Mouse (Mus musculus) embryonic facial prominence, embryonic 13.5 days (tissue): ENCODE data around the gene Lrch4. TPM values are rescaled to one million over a fixed set of nuclear protein-coding genes. Genes with fewer than 3 reads are reported as not detected.
A peak's percentile ranks its signal among the peaks of the same experiment; 100 is the strongest.

Experiments
- ATAC-seq: fragments of 200-750 bp; cut with Nextera tagmentation; 2 replicates; pipeline ENCODE4 v1.8.0; 2017; ENCODE audit warnings: low read depth; ENCODE audit not compliant: insufficient number of reproducible peaks, insufficient read depth, low FRiP score, low TSS enrichment
- H3K27ac ChIP-seq: fragments of 300-500 bp; sonication (generic); 2 replicates; pipeline ENCODE4 v1.5.1; 2015; ENCODE audit warnings: moderate library complexity, mild to moderate bottlenecking, inconsistent platforms
- H3K27me3 ChIP-seq: fragments of 300-500 bp; sonication (generic); 2 replicates; pipeline ENCODE4 v1.6.1; 2015; ENCODE audit warnings: mild to moderate bottlenecking, inconsistent platforms
- H3K36me3 ChIP-seq: fragments of 300-500 bp; sonication (generic); 2 replicates; pipeline ENCODE4 v1.6.1; 2015; ENCODE audit warnings: mild to moderate bottlenecking, inconsistent platforms
- H3K4me1 ChIP-seq: fragments of 300-500 bp; sonication (generic); 2 replicates; pipeline ENCODE4 v1.6.1; 2015; ENCODE audit warnings: inconsistent platforms
- H3K4me2 ChIP-seq: fragments of 300-500 bp; sonication (generic); 2 replicates; pipeline ENCODE4 v1.6.1; 2015; ENCODE audit warnings: moderate library complexity, mild to moderate bottlenecking, inconsistent platforms
- H3K4me3 ChIP-seq: fragments of 300-500 bp; sonication (generic); 2 replicates; pipeline ENCODE4 v1.5.1; 2015; ENCODE audit warnings: mild to moderate bottlenecking, inconsistent platforms
- H3K9ac ChIP-seq: fragments of 300-500 bp; sonication (generic); 2 replicates; pipeline ENCODE4 v1.6.1; 2015; ENCODE audit warnings: mild to moderate bottlenecking, inconsistent platforms
- H3K9me3 ChIP-seq: fragments of 300-500 bp; sonication (generic); 2 replicates; pipeline ENCODE4 v1.6.1; 2016; ENCODE audit warnings: inconsistent platforms
- WGBS: fragments of 180-500 bp; shearing (Covaris S2); methylation state at CpG from one replicate; pipeline ENCODE4 v1.1.7; 2015; ENCODE audit warnings: mixed read lengths; 5-methylcytosine and 5-hydroxymethylcytosine counted together
- polyA plus RNA-seq: library from polyadenylated mRNA; unstranded; fragments of >200 nt; fragmentation: Nextera tagmentation; extraction: Ambion mirVana; gene quantifications from 2 replicates; pipeline ENCODE4 v1.2.1, GENCODE M21; 2015

Gene Lrch4
- 31.5 and 33.9 TPM in 2 replicates for polyA plus RNA-seq

DNA sequence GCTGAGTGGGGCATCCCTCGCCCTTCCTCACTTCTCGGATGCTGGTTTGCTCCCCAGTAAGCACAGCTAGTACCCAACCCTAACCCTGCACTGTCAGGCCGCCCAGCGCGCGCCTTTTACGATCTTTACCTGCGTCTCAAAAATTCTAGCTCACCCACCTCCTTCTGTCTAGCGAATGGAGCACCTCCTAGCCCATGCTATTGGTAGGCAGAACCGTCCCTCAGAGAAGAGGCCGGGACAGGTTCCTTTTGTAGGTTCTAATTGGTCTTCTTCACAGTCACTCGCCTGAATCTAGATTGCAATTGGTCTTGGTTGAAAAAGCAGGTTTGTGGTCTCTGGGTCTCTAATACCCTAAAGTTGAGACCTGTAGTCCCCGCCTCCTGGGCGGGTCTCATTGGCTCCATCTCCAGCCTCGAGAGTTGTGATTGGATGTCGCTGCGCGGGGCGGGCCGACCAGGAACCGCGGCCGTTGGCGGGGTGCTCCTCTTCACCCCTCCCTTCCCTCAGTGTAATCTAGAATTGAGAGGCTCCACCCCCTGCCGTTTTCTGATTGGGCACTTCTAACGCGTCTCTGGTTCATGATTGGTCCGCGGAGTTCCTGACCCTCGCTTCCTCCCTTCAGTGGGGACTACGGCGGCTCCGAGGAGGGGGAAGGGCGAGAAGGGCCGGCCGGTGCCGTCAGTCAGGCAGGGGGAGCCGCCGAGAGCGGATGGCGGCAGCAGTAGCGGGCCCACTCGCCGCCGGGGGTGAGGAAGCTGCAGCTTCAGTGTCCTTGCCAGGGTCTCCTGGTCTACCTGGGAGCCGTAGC lies at the start of gene Lrch4, which contains the start of the genes Fbxo24 and Gm20605:
Gene Lrch4 (plus strand): TSS at position 624 of the 808 bp plus-strand sequence.
Gene Fbxo24 (minus strand): TSS at position 505 of the 808 bp plus-strand sequence.
Gene Gm20605 (plus strand): TSS at position 678 of the 808 bp plus-strand sequence.
- H3K27ac ChIP-seq, result peak within 1 kb of the TSS; percentile 90
- H3K9me3 ChIP-seq, result no peaks in the 10 kb centered on the region
- peak; percentile 97 for ATAC-seq
- peaks cover 10% of the 10 kb centered on the region for H3K36me3 ChIP-seq
- peak within 1 kb of the TSS; percentile 94 for H3K4me3 ChIP-seq
- WGBS, result under 1% methylated on average over 46 of the region's 46 CpGs
- H3K4me2 ChIP-seq, result peak within 1 kb of the TSS; percentile 89
- H3K4me1 ChIP-seq, result peaks cover 47% of the 10 kb centered on the region
- H3K9ac ChIP-seq, result peak within 1 kb of the TSS; percentile 90
- no peaks in the 10 kb centered on the region for H3K27me3 ChIP-seq

DNA sequence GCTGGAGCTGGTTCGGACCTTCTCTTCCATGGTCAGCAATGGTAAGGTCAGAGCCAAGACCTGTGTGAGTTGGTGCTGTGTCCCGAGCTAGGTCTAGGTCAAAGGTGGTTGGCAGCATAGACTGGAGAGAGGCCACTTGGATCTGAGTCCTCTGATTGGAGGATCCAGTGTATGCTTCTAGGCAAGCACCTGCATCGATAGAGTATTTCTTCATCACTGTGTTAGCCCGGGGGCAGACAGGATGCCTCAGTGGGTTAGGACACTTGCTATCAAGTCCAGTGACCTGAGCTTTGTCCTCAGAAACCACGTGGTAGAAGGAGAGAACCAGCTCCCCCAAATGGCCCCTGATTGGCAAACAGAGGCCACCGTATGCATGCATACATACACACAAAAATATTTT lies 48.7 kb upstream of the Lrch4 start:
- 80% methylated on average over 6 of the region's 6 CpGs for WGBS
- H3K36me3 ChIP-seq, result no peaks in the 10 kb centered on the region
- no peak for ATAC-seq
- H3K4me2 ChIP-seq, result no peak overlapping the region
- peaks cover 9% of the 10 kb centered on the region for H3K27me3 ChIP-seq
- H3K4me1 ChIP-seq, result peaks cover 16% of the 10 kb centered on the region
- H3K9ac ChIP-seq, result no peak overlapping the region
- H3K27ac ChIP-seq, result no peak overlapping the region
- H3K4me3 ChIP-seq, result no peak overlapping the region
- H3K9me3 ChIP-seq, result no peaks in the 10 kb centered on the region

DNA sequence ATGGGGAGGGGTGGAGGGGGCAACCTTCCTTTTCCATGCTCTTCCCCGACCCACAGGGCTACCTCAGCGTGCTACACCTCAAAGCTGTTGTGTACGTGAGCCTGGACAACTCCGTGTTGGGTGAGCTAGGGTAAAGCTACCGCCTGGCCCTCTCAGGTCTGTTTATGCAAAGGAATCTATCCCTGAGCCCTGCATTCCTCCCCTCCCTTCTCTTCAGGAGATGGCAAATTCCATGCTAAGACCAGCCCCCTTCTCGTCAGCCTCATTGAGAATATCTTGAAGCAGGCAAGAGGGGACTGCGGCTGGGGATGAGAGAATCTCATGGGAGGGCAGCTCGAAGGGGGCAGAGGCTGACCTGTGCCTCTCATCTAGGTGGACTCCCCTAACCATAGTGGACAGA lies 46.2 kb upstream of the Lrch4 start:
- Histone ChIP-seq H3K9me3 (peaks cover 1% of the 10 kb centered on the region; the same call in 1 of the 2 replicates), H3K4me1 (peaks cover 16% of the 10 kb centered on the region), H3K36me3 (no peaks in the 10 kb centered on the region), H3K27me3 (peaks cover 9% of the 10 kb centered on the region), H3K4me2 (peak overlapping the region; percentile 67), H3K27ac (no peak overlapping the region), H3K4me3 (peak overlapping the region; percentile 44), H3K9ac (peak overlapping the region; percentile 62)
- no peak for ATAC-seq
- 31% methylated on average over 8 of the region's 8 CpGs for WGBS

DNA sequence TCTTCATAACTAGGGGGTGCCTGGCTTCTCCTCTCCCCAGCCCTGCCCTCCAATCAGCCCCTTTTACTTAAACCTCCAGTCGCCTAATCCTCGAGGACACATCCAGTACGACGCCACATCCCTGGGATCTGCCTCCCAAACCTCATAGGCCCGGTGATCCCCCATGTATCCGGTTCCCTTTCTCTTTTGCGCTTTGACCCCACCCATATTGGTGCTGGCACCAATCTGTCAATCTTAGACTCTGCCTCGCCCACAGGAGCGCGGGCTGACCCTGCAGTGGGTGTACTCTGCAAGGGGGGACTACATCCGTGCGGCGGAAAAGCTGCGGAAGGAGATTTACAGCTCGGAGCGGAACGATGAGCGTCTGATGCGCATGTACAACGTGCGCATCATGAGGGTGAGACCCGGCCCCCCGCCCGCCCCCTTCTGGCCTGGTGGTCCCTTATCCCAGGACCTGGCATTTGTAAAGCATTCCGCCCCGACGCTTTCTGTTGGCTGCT lies 45.2 kb upstream of the Lrch4 start:
- Histone ChIP-seq H3K4me3 (peak overlapping the region; percentile 44), H3K36me3 (no peaks in the 10 kb centered on the region), H3K9me3 (peaks cover 2% of the 10 kb centered on the region; the same call in 1 of the 2 replicates), H3K9ac (peak overlapping the region; percentile 62), H3K4me1 (peaks cover 16% of the 10 kb centered on the region), H3K27me3 (peaks cover 9% of the 10 kb centered on the region), H3K4me2 (peak overlapping the region; percentile 67), H3K27ac (peak overlapping the region; percentile 66)
- no peak for ATAC-seq
- 14% methylated on average over 27 of the region's 27 CpGs for WGBS

DNA sequence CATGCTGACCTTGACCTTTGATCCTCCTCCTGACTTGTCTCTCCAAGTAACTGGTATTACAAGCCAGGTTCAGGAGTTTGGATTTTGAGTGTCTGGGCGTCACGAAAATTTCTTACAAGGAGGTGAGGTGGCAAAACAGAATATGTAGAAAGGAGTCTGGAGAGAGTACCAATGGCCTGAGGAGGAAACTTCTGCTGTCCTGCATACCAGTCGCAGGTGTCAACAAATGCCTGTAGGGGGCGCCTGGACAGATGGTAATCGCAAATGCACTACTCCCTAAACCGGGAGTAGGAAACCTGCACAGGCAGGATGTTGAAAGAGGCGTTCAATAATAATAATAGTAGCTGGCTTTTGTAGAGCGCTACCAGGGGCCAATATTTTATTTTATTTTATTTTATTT lies 43.9 kb upstream of the Lrch4 start:
- ATAC-seq, result no peak
- Histone ChIP-seq H3K36me3 (no peaks in the 10 kb centered on the region), H3K4me2 (no peak overlapping the region), H3K9me3 (peaks cover 2% of the 10 kb centered on the region; the same call in 1 of the 2 replicates), H3K4me1 (peaks cover 16% of the 10 kb centered on the region), H3K4me3 (no peak overlapping the region), H3K27me3 (peaks cover 9% of the 10 kb centered on the region), H3K27ac (no peak overlapping the region), H3K9ac (no peak overlapping the region)
- 32% methylated on average over 8 of the region's 8 CpGs for WGBS

DNA sequence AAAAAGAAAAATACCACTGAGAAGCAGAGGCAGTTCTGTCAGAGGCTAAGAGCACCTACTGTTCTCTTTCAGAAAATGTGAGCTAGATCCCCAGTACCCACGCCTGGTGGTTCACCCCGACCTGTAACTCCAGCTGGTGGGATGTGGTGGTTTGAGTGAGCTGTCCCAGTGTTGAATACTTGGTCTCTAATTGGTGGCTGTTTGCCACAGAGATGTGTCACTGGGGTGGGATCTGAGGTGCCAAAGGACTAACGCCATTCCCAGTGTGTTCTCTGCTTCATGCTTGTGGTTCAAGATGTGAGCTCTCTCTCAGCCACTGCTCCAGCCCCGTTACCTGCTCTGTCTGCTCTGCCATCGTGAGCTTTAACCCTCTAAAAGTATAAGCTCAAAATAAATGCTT lies 38.4 kb upstream of the Lrch4 start:
- ATAC-seq, result no peak
- WGBS, result 76% methylated on average over 5 of the region's 5 CpGs
- Histone ChIP-seq H3K9ac (no peak overlapping the region), H3K27ac (no peak overlapping the region), H3K36me3 (no peaks in the 10 kb centered on the region), H3K9me3 (peaks cover 2% of the 10 kb centered on the region; the same call in 1 of the 2 replicates), H3K4me1 (no peaks in the 10 kb centered on the region), H3K4me2 (no peak overlapping the region), H3K4me3 (no peak overlapping the region), H3K27me3 (no peaks in the 10 kb centered on the region)

DNA sequence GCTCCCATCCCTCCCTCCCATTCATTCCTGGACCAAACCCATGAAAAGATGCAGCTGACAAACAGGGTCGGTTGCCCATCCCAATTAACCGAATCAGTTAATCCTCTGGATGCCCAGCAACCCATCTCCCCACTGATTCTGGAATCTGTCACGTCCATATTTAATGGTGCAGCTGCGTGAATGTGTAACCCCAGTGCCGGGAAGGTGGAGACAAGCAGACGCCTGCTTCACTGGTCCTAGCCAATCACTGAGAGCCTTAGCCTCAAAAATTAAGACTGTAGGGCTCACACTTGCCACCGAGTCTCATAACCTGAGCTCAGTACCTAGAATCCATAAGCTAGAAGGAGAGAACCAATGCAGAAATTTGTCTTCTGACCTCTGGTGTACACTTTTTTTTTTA lies 33.0 kb upstream of the Lrch4 start:
- Histone ChIP-seq H3K4me3 (no peak overlapping the region), H3K4me2 (no peak overlapping the region), H3K9ac (no peak overlapping the region), H3K27ac (no peak overlapping the region), H3K36me3 (peaks cover 17% of the 10 kb centered on the region), H3K9me3 (no peaks in the 10 kb centered on the region), H3K4me1 (peaks cover 15% of the 10 kb centered on the region), H3K27me3 (no peaks in the 10 kb centered on the region)
- WGBS, result 81% methylated on average over 7 of the region's 7 CpGs
- no peak for ATAC-seq

DNA sequence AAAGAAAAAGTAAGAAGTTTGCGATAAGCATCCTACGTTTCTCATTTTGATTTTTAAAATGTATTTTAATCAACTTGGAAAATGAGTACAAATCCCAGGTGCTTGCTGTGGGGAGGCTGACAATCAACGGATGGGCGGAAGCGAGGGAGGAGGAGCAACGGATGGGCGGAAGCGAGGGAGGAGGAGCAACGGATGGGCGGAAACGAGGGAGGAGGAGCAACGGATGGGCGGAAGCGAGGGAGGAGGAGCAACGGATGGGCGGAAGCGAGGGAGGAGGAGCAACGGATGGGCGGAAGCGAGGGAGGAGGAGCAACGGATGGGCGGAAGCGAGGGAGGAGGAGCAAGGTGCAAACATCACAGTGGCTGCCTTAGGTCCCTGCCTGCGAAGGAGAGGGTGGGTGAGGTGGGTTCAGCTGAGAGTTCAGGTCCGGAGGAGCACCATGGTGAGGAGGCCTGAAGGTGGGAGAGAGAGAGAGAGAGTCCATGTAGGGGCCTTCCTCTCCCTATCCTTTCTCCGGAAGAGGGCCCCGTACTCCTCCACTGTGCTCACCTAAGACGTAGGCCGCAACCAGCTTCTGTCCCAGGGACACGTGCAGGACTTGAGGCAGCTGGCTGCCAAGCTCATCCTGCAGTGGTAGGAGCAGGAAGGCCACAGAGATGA lies 32.2 kb upstream of the Lrch4 start:
- peak overlapping the region; percentile 36 for H3K4me2 ChIP-seq
- no peak overlapping the region for H3K9ac ChIP-seq
- ATAC-seq, result no peak
- H3K4me1 ChIP-seq, result peaks cover 15% of the 10 kb centered on the region
- H3K36me3 ChIP-seq, result peaks cover 17% of the 10 kb centered on the region
- H3K9me3 ChIP-seq, result no peaks in the 10 kb centered on the region
- no peaks in the 10 kb centered on the region for H3K27me3 ChIP-seq
- peak overlapping the region; percentile 16; the same call in 1 of the 2 replicates for H3K4me3 ChIP-seq
- 35% methylated on average over 25 of the region's 30 CpGs for WGBS
- H3K27ac ChIP-seq, result no peak overlapping the region

DNA sequence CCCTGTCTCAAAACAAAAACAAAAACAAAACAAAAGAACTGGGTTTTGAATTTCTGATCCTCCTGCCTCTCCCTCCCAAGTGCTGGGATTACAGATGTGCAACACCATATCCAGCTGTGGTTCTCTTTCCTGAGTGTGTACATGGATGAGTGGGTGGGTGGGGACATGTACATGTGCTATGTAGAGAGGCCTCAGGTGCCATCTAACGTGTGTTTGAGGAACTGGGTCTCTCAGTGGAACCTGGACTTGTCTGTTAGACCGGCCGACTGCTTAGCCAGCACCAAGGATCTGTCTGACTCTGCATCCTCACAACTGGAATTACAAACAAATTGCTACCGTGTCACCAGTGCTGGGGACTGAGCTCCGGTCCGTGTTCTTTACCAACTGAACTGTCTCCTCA lies 31.3 kb upstream of the Lrch4 start:
- Histone ChIP-seq H3K36me3 (peaks cover 17% of the 10 kb centered on the region), H3K4me2 (no peak overlapping the region), H3K9me3 (no peaks in the 10 kb centered on the region), H3K4me1 (peaks cover 20% of the 10 kb centered on the region), H3K27me3 (no peaks in the 10 kb centered on the region), H3K4me3 (no peak overlapping the region), H3K9ac (no peak overlapping the region), H3K27ac (no peak overlapping the region)
- no peak for ATAC-seq
- WGBS, result 95% methylated on average over 6 of the region's 6 CpGs

DNA sequence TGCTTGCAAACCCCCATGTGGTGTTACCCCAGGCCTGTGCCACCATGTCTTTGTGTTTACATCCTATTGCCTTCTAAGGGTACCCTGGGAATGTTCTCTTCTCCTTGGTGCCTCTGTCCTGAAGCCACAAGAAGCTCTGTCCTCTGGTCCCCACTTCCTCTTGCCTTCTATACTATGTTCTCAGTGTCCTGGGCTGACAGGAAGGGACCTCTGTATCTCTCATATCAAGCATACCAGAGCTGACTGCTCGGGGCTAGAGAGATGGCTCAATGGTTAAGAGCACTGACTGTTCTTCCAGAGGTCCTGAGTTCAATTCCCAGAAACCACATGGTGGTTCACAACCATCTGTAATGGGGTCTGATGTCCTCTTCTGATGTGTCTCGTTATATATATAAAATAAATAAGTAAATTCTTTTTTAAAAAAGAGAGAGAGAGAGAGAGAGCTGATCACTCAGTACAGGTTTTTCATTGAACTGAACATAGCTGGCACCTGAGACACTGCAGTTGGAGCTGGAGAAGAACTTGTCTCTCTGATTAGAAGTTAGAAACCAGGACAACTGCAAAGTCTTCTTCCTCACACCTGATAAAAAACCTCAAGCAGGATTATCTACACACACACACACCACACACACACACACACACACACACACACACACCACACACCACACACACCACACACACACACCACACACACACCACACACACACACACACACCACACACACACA lies 30.7 kb upstream of the Lrch4 start:
- no peak for ATAC-seq
- H3K36me3 ChIP-seq, result peaks cover 17% of the 10 kb centered on the region
- 85% methylated on average over 2 of the region's 2 CpGs for WGBS

DNA sequence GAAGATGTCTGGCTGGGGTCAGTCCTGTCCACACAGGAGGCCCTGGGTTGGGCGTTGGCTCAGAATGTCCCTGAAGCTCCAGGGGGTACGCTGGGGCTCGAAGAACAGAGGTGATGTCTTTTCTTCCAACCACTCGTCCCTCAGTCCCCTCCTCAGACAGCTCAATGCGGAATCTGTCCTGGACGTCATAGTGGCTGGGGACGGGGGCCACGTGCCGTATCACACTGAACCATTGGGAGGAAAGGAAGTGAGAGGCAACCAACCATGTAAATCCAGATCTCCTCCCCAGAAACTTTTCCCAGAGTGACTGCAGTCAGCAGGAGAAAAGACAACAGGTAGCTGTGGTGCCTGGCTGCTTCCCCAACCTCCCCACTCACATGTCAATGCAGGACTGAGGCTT lies 29.3 kb upstream of the Lrch4 start:
- Histone ChIP-seq H3K4me2 (peak overlapping the region; percentile 97), H3K9ac (peak overlapping the region; percentile 88), H3K36me3 (peaks cover 25% of the 10 kb centered on the region), H3K9me3 (no peaks in the 10 kb centered on the region), H3K27me3 (no peaks in the 10 kb centered on the region), H3K27ac (0 out of 2 replicates have a peak overlapping the region, but pooled peaks have one; percentile 86), H3K4me3 (peak overlapping the region; percentile 75), H3K4me1 (peaks cover 33% of the 10 kb centered on the region)
- WGBS, result 48% methylated on average over 9 of the region's 9 CpGs
- ATAC-seq, result no peak

More for the DNA sequence above, 30.7 kb upstream of the Lrch4 start:
- H3K27ac ChIP-seq, result no peak overlapping the region
- H3K4me2 ChIP-seq, result no peak overlapping the region
- no peaks in the 10 kb centered on the region for H3K9me3 ChIP-seq
- H3K4me1 ChIP-seq, result peaks cover 26% of the 10 kb centered on the region
- H3K9ac ChIP-seq, result no peak overlapping the region
- no peak overlapping the region for H3K4me3 ChIP-seq
- H3K27me3 ChIP-seq, result no peaks in the 10 kb centered on the region
